Mouse (Mus musculus) intestine, embryonic 15.5 days (tissue): Measurements from ENCODE around the gene Hsd17b13. TPM values are rescaled to one million over a fixed set of nuclear protein-coding genes. Genes with fewer than 3 reads are reported as not detected.
"Not testable (repeated sequence)": the region's sequence is repeated elsewhere in the genome, so short reads cannot be mapped to it uniquely, and the experiment has no call there.

Source experiments
- ATAC-seq: fragments of 200-750 bp; cut with Nextera tagmentation; 2 replicates; pipeline ENCODE4 v1.8.0; 2017; ENCODE audit warnings: moderate TSS enrichment, moderate library complexity
- H3K27ac ChIP-seq: fragments of 300-500 bp; sonication (generic); 2 replicates; pipeline ENCODE4 v1.5.1; 2015; ENCODE audit warnings: mild to moderate bottlenecking, inconsistent platforms
- H3K27me3 ChIP-seq: fragments of 300-500 bp; sonication (generic); replicated peaks from 2 replicates; pipeline ENCODE4 v1.6.1; 2015; ENCODE audit warnings: inconsistent platforms
- H3K36me3 ChIP-seq: fragments of 300-500 bp; sonication (generic); 2 replicates; pipeline ENCODE4 v1.6.1; 2015; ENCODE audit warnings: inconsistent platforms
- H3K4me1 ChIP-seq: fragments of 300-500 bp; sonication (generic); replicated peaks from 2 replicates; pipeline ENCODE4 v1.6.1; 2015; ENCODE audit warnings: inconsistent platforms
- H3K4me2 ChIP-seq: fragments of 300-500 bp; sonication (generic); replicated peaks from 2 replicates; pipeline ENCODE4 v1.6.1; 2015; ENCODE audit warnings: mild to moderate bottlenecking, inconsistent platforms
- H3K4me3 ChIP-seq: fragments of 300-500 bp; sonication (generic); replicated peaks from 2 replicates; pipeline ENCODE4 v1.5.1; 2015; ENCODE audit warnings: inconsistent platforms
- H3K9ac ChIP-seq: fragments of 300-500 bp; sonication (generic); 2 replicates; pipeline ENCODE4 v1.6.1; 2015; ENCODE audit warnings: inconsistent platforms
- H3K9me3 ChIP-seq: fragments of 300-500 bp; sonication (generic); 2 replicates; pipeline ENCODE4 v1.6.1; 2016; ENCODE audit warnings: inconsistent platforms
- WGBS: fragments of 180-500 bp; shearing (Covaris S2); methylation state at CpG from one replicate; pipeline ENCODE4 v1.1.7; 2015; 5-methylcytosine and 5-hydroxymethylcytosine counted together
- polyA plus RNA-seq: library from polyadenylated mRNA; unstranded; fragments of >200 nt; fragmentation: Nextera tagmentation; extraction: Ambion mirVana; gene quantifications from 2 replicates; pipeline ENCODE4 v1.2.1, GENCODE M21; 2015

The Hsd17b13 gene
- polyA plus RNA-seq: 22.0 and 24.0 TPM in 2 replicates

DNA sequence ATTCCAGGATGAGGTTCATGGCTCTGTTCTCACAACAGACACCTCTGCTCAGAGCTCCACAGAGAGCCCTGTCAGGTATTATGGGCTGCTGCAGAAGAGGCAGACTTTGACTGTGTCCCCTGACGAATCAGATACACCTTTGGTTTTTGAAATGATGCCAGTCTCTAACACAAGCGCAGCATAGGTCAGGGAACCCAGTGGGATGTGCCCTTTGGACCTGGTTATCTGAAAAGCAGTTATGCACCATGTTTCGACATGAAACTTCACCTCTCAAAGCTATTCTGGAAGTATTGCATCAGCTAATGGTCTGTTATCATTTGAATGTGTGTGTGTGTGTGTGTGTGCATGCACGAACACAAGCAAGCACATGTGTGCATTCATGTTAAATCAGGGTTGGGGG lies at the start of gene Hsd17b13:
Gene Hsd17b13 (minus strand): TSS at position 114 of the 400 bp plus-strand sequence.
- H3K27me3 ChIP-seq: no peaks in the 10 kb centered on the region
- no peak within 1 kb of the TSS for H3K4me3 ChIP-seq
- H3K9ac ChIP-seq: no peak within 1 kb of the TSS
- no peak within 1 kb of the TSS for H3K4me2 ChIP-seq
- H3K27ac ChIP-seq: no peak within 1 kb of the TSS
- no peaks in the 10 kb centered on the region for H3K9me3 ChIP-seq
- H3K4me1 ChIP-seq: no peaks in the 10 kb centered on the region
- WGBS: 63% methylated on average over 4 of the region's 4 CpGs
- ATAC-seq: peak; percentile 90
- H3K36me3 ChIP-seq: no peaks in the 10 kb centered on the region

DNA sequence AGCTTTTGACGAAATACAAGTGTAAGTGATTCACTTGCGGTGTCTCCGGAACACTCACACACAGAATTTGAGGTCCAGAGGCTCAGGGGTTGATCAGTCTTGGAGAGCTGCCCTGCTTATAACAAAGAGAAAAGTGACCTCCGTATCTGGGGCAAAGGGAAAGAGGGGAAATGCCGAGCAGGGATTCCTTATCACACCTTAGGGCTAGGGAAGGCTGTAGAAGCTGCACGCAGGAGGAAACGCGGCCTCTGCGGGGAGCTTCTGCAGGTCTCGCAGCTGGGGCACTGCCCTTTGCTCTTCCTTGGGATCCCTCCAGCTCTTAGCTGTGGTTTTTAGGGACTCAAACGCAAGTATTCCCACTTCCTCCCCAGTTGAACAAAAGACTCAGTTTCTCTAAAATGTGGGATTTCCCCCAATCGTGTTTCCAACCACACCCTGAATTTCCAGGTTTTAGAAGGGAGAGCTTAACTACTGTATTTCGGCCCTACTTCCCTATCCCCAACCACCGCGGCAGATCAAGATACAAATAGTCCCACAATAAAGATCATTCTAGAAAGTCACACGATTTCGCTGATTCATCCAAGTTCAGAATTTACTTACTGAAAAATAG lies 48.1 kb upstream of the Hsd17b13 start:
- H3K27me3 ChIP-seq: no peaks in the 10 kb centered on the region
- ATAC-seq: peak; percentile 29
- H3K4me1 ChIP-seq: peaks cover 8% of the 10 kb centered on the region; the same call in 1 of the 2 replicates
- peak overlapping the region; percentile 26; the same call in 1 of the 2 replicates for H3K4me2 ChIP-seq
- no peaks in the 10 kb centered on the region for H3K36me3 ChIP-seq
- no peak overlapping the region for H3K4me3 ChIP-seq
- no peaks in the 10 kb centered on the region for H3K9me3 ChIP-seq
- 46% methylated on average over 17 of the region's 17 CpGs for WGBS
- no peak overlapping the region for H3K9ac ChIP-seq
- H3K27ac ChIP-seq: peak overlapping the region; percentile 27; the same call in 1 of the 2 replicates

DNA sequence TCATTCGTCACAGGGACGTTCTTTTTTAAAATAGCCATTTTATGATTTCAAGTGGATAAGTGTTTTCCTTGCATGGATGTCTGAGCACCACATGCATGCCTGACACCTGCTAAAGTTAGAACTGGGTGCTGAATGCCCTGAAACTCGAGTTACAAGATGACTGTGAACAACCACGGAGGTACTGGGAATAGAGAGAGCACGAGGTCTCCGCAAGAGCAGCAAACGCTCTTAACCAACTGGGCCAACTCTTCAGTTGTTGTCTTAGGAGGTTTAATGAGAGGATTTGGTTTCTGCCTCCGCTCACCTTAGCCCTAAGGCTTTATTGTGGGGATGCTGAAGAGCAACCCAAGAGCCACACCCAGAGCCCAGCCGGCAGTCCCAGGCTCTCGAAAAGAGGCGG lies 47.6 kb upstream of the Hsd17b13 start:
- Histone ChIP-seq H3K27me3 (no peaks in the 10 kb centered on the region), H3K4me2 (0 out of 2 replicates have a peak overlapping the region, but pooled peaks have one; percentile 26), H3K4me3 (no peak overlapping the region), H3K4me1 (peaks cover 10% of the 10 kb centered on the region; the same call in 1 of the 2 replicates), H3K27ac (0 out of 2 replicates have a peak overlapping the region, but pooled peaks have one; percentile 27), H3K9me3 (no peaks in the 10 kb centered on the region), H3K36me3 (no peaks in the 10 kb centered on the region), H3K9ac (no peak overlapping the region)
- 72% methylated on average over 11 of the region's 11 CpGs for WGBS
- no peak for ATAC-seq

DNA sequence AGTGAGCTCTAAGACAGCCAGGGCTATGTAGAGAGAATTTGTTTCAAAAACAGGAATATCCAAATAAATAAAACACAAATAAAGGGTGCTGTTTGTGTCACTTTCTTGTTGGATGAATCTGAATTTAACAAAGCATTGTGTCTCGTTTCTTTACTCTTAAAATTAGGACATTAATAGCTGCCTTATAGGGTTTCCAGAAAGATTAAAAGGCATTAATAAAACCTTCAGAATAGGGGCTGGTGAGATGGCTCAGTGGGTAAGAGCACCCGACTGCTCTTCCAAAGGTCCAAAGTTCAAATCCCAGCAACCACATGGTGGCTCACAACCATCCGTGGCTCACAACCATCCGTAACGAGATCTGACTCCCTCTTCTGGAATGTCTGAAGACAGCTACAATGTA lies 47.0 kb upstream of the Hsd17b13 start:
- H3K27ac ChIP-seq, H3K4me3 ChIP-seq, H3K9ac ChIP-seq, H3K27me3 ChIP-seq, H3K36me3 ChIP-seq, H3K4me2 ChIP-seq, H3K4me1 ChIP-seq, ATAC-seq, H3K9me3 ChIP-seq: not testable (repeated sequence)
- 77% methylated on average over 5 of the region's 5 CpGs for WGBS

DNA sequence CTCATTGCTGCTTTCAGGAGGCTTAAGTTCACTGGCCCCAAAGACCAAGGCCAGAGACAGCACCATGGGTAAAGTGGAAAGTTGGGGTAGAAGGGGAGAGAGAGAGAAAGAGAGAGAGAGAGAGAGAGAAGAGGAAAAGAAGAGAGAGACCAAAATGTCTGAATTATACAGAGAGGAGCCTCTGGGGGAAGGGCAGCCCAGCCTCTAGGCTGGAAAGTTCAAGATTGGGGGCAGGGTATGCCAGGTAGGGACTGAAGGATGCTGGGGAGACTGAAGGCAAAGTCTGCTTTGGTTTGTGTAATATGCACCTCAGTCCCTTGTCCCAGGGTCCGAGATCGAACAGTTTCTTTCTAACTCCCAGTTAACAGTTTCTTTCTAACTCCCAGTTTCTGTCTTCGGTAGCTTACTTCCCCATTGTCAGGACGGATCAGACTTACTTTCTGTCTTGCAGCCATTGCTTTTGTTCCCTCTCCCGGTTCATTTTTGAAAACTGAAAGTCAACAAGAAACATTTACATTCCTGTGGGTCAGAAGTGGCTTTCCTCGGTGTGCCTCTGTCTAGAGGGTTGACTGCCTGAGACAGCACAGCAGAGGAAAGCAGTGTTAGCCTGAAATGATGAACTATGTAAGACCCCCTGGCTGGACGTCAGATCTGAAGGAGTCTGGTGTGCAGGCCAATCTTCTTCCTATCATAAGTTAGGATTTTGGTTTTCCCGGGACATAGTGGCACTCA lies 46.2 kb upstream of the Hsd17b13 start:
- Histone ChIP-seq H3K9me3 (no peaks in the 10 kb centered on the region), H3K4me3 (no peak overlapping the region), H3K27ac (no peak overlapping the region), H3K4me2 (no peak overlapping the region), H3K36me3 (no peaks in the 10 kb centered on the region), H3K9ac (no peak overlapping the region), H3K4me1 (peaks cover 10% of the 10 kb centered on the region; the same call in 1 of the 2 replicates), H3K27me3 (no peaks in the 10 kb centered on the region)
- 72% methylated on average over 8 of the region's 8 CpGs for WGBS
- no peak for ATAC-seq

DNA sequence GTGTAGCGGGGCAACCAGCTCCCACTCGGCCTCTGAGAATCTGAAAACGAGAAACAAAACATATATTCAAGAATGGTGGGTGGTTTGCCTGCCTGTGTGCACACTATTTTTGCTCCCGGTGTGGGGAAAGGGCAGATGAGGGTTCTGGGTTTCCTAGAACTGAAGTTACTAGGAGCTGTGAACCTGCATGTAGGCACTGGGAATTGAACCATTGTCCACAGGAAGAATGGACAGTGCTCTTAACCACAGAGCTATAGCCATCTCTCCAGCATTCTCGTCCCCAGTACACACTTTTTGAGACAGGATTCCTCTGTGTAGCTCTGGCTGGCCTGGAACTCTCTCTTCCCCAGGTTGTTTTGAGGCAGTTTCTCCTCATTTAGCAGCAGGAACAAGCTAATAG lies 45.3 kb upstream of the Hsd17b13 start:
- Histone ChIP-seq H3K36me3 (peaks cover 5% of the 10 kb centered on the region; the same call in 1 of the 2 replicates), H3K27me3 (no peaks in the 10 kb centered on the region), H3K9me3 (no peaks in the 10 kb centered on the region), H3K4me1 (peaks cover 10% of the 10 kb centered on the region; the same call in 1 of the 2 replicates), H3K4me2 (peak overlapping the region; percentile 73), H3K27ac (peak overlapping the region; percentile 92; the same call in 1 of the 2 replicates), H3K4me3 (0 out of 2 replicates have a peak overlapping the region, but pooled peaks have one; percentile 47), H3K9ac (no peak overlapping the region)
- no peak for ATAC-seq
- WGBS: 36% methylated on average over 5 of the region's 5 CpGs

DNA sequence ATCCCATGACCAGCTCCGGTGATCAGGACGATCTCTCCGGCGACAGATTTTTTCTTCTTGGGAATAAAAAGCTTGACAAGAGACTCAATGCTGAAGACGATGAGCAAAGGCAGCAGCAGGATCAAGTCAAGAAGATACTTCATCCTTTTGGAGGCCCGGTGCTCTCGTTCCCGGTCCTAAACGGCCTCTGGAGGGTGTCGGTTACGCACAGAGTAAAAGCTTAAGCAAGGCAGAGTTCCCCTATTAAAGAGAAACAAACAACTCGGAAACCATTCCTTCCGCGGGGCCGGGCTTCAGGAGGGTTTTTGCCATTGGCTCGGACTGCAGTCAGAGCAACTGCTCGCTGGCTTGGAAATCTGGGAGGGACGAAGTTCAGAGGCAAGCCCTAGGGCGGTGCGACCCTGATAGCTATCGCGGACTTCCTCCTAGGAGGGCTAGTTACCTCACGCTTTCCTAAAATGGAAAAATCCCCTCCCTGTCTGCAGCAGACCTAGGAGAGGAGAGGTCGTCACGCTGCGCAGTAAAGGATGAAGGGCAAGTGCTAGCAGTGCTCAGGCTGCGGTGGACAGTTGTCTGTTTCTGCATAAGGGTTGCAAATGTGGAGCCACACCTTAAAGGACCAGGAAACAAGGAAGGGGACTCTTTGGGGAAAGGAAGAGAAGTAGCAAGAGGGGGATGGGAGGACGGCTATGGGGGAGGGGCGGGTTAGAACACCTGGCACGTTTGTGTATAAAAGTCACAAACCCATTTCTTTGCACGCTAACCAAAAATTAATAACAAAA lies 44.6 kb upstream of the Hsd17b13 start, which contains the start of gene Hsd17b11:
Gene Hsd17b11 (minus strand): TSS at position 323 of the 782 bp plus-strand sequence.
- H3K9me3 ChIP-seq: no peaks in the 10 kb centered on the region
- peaks cover 8% of the 10 kb centered on the region for H3K36me3 ChIP-seq
- peak within 1 kb of the TSS; percentile 47 for H3K4me3 ChIP-seq
- peak within 1 kb of the TSS; percentile 73 for H3K4me2 ChIP-seq
- 1% methylated on average over 31 of the region's 31 CpGs for WGBS
- H3K27ac ChIP-seq: peak within 1 kb of the TSS; percentile 92
- no peaks in the 10 kb centered on the region for H3K27me3 ChIP-seq
- peaks cover 10% of the 10 kb centered on the region; the same call in 1 of the 2 replicates for H3K4me1 ChIP-seq
- peak within 1 kb of the TSS; percentile 48 for H3K9ac ChIP-seq
- ATAC-seq: peak; percentile 96

DNA sequence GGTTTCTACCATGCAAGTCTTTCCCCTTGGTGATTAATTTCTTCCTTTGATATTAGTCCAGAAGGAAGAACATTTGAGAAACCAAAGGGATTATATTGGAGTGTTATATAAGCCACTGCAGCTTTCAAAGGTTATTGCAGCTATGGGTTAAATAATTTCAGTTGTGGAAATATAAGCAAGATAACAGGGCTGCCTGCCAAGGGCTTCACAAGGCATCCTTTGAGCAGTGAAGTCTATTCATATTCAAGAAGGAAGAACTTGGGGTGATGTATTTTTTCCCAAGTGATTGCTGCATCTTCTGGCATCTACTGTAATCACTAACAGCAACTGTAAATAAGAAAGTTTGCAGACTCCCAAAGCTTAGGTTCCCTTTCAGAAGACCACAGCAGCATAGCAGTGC lies 34.2 kb upstream of the Hsd17b13 start:
- Histone ChIP-seq H3K4me1 (no peaks in the 10 kb centered on the region), H3K9ac (no peak overlapping the region), H3K4me2 (no peak overlapping the region), H3K36me3 (no peaks in the 10 kb centered on the region), H3K27ac (no peak overlapping the region), H3K4me3 (no peak overlapping the region), H3K27me3 (no peaks in the 10 kb centered on the region), H3K9me3 (no peaks in the 10 kb centered on the region)
- no peak for ATAC-seq

DNA sequence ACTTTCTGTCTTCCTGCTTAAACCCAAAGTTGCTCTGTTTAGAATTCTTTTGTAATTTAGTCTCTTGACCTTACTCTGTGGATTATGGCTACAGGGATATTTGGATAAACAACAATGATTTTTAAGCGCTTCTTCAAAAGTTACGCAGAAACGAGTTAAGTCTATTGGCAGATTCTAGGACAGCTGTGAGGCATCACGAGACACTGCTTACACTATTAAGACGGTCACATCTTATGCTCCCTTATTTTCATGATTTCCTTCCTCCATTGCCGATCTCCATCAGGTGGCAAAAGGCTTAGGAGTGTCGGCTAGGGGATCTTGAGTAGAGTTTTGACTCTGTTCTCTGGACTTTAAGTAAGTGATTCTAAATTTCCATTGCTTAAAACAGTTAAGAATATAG lies 33.1 kb upstream of the Hsd17b13 start:
- Histone ChIP-seq H3K9ac (no peak overlapping the region), H3K4me1 (no peaks in the 10 kb centered on the region), H3K36me3 (no peaks in the 10 kb centered on the region), H3K4me2 (no peak overlapping the region), H3K4me3 (no peak overlapping the region), H3K27ac (no peak overlapping the region), H3K27me3 (no peaks in the 10 kb centered on the region), H3K9me3 (no peaks in the 10 kb centered on the region)
- ATAC-seq: no peak
- 59% methylated on average over 7 of the region's 7 CpGs for WGBS

DNA sequence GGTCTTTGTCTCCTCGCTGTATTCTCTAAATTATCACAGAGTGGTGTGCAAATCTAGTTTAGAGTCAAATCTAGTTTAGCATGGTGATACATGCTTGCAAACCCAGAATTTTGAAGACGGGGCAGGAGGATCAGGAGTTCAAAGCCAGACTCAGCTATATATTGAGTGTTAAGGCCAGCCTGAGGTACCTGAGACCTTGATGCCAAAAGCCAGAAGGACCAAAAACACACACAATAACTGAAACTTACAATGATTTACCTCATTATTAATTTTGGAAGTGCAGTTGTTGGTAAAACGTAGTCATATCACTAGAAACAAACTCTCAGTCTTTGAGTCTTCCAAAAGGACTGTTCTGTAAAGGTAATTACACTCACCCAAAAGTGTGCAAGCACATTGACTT lies 32.2 kb upstream of the Hsd17b13 start:
- H3K27me3 ChIP-seq: no peaks in the 10 kb centered on the region
- H3K36me3 ChIP-seq: no peaks in the 10 kb centered on the region
- H3K4me1 ChIP-seq: no peaks in the 10 kb centered on the region
- WGBS: 91% methylated on average over 3 of the region's 3 CpGs
- H3K4me3 ChIP-seq: no peak overlapping the region
- no peak overlapping the region for H3K9ac ChIP-seq
- no peak overlapping the region for H3K4me2 ChIP-seq
- H3K27ac ChIP-seq: no peak overlapping the region
- ATAC-seq: no peak
- H3K9me3 ChIP-seq: no peaks in the 10 kb centered on the region

DNA sequence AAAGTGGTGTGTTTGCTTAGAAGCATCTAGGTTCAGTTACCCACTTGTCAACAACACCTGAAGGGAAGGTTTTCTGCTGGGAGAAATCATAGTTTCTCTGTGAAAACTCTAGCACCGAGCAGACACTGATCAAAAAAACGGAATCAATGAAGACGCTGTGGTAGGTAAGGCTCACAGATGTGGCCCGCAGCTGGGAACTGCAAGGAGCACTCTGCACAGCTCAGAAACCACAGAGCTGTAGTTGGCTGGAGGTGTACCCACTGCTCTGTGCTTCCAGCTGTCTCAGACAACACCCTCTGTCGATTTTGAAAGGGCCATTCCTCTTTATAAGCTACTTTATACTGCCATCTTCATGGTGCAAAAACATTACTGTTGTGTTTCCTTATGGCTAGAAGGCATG lies 30.6 kb upstream of the Hsd17b13 start:
- no peak overlapping the region for H3K27ac ChIP-seq
- H3K4me2 ChIP-seq: no peak overlapping the region
- H3K4me1 ChIP-seq: no peaks in the 10 kb centered on the region
- no peaks in the 10 kb centered on the region for H3K27me3 ChIP-seq
- H3K9me3 ChIP-seq: no peaks in the 10 kb centered on the region
- no peak for ATAC-seq
- no peak overlapping the region for H3K4me3 ChIP-seq
- H3K36me3 ChIP-seq: no peaks in the 10 kb centered on the region
- 64% methylated on average over 5 of the region's 5 CpGs for WGBS
- no peak overlapping the region for H3K9ac ChIP-seq

DNA sequence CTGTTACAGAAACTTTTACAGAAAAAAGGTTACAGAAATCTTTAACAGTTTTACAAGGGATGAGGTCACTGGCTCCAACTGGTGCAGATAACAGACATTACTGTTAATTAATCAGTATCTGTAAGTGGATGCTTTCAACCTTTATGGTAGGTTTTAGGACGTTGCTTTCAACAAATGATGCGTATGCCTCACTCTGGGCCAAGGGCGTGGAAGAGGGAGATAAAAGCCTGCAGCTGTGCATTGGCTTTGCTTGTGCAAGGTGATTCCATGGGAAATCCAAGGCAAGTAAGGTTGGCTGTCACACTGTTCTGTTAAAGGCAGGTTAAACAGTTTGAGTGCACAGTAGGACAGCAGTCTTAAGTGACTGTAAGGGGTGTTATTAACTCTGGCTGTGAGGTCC lies 29.6 kb upstream of the Hsd17b13 start:
- no peak for ATAC-seq
- no peaks in the 10 kb centered on the region for H3K27me3 ChIP-seq
- 69% methylated on average over 3 of the region's 3 CpGs for WGBS

More for the DNA sequence above, 29.6 kb upstream of the Hsd17b13 start:
- no peak overlapping the region for H3K4me2 ChIP-seq
- 0 out of 2 replicates have a peak, but pooled peaks cover 3% of the 10 kb centered on the region for H3K4me1 ChIP-seq
- no peaks in the 10 kb centered on the region for H3K9me3 ChIP-seq
- no peak overlapping the region for H3K4me3 ChIP-seq
- no peaks in the 10 kb centered on the region for H3K36me3 ChIP-seq
- no peak overlapping the region for H3K9ac ChIP-seq
- H3K27ac ChIP-seq: no peak overlapping the region
